Mouse (Mus musculus) intestine, embryonic 14.5 days (tissue): ENCODE data around the gene Olfr212. TPM values are rescaled to one million over a fixed set of nuclear protein-coding genes. Genes with fewer than 3 reads are reported as not detected.

Experiments
- polyA plus RNA-seq: library from polyadenylated mRNA; unstranded; fragments of >200 nt; fragmentation: Nextera tagmentation; extraction: Ambion mirVana; gene quantifications from 2 replicates; pipeline ENCODE4 v1.2.1, GENCODE M21; 2014

The Olfr212 gene
- polyA plus RNA-seq, 1 experiment from 2014 or later, result not detected

Other genes with a start within 250 kb of the Olfr212 start
- gene Zfand4, start 242.3 kb upstream of the Olfr212 start, polyA plus RNA-seq, result 4.8 and 5.4 TPM in 2 replicates
- gene March8, start 168.5 kb upstream of the Olfr212 start, polyA plus RNA-seq, result 26.6 and 30.8 TPM in 2 replicates
- gene Alox5, start 45.3 kb upstream of the Olfr212 start, polyA plus RNA-seq, result 0.44 and 1.0 TPM in 2 replicates
- not detected in 2 replicates for gene Olfr211, start 17.4 kb upstream of the Olfr212 start, polyA plus RNA-seq
- not detected in 2 replicates for gene Olfr213, start 31.9 kb downstream of the Olfr212 start, polyA plus RNA-seq
- gene Gm5580, start 44.6 kb downstream of the Olfr212 start, polyA plus RNA-seq, result 0.35 and 0.44 TPM in 2 replicates
- gene Olfr214, start 47.7 kb downstream of the Olfr212 start, polyA plus RNA-seq, result not detected in 2 replicates
- not detected in 2 replicates for gene Olfr215, start 77.7 kb downstream of the Olfr212 start, polyA plus RNA-seq
- gene Zfp422, start 122.5 kb downstream of the Olfr212 start, polyA plus RNA-seq, result 147 and 164 TPM in 2 replicates
- 24.1 and 26.1 TPM in 2 replicates for gene Depp1, start 144.1 kb downstream of the Olfr212 start, polyA plus RNA-seq
- gene Rassf4, start 167.4 kb downstream of the Olfr212 start, polyA plus RNA-seq, result 12.6 and 13.8 TPM in 2 replicates
- gene Tmem72, start 210.4 kb downstream of the Olfr212 start, polyA plus RNA-seq, result 0.04 and 0.05 TPM in 2 replicates